Mouse (Mus musculus): ENCODE results near the gene Slc35f5.
"Not testable (repeated sequence)": the region's sequence is repeated elsewhere in the genome, so short reads cannot be mapped to it uniquely, and the experiment has no call there.

Gene Slc35f5

DNA sequence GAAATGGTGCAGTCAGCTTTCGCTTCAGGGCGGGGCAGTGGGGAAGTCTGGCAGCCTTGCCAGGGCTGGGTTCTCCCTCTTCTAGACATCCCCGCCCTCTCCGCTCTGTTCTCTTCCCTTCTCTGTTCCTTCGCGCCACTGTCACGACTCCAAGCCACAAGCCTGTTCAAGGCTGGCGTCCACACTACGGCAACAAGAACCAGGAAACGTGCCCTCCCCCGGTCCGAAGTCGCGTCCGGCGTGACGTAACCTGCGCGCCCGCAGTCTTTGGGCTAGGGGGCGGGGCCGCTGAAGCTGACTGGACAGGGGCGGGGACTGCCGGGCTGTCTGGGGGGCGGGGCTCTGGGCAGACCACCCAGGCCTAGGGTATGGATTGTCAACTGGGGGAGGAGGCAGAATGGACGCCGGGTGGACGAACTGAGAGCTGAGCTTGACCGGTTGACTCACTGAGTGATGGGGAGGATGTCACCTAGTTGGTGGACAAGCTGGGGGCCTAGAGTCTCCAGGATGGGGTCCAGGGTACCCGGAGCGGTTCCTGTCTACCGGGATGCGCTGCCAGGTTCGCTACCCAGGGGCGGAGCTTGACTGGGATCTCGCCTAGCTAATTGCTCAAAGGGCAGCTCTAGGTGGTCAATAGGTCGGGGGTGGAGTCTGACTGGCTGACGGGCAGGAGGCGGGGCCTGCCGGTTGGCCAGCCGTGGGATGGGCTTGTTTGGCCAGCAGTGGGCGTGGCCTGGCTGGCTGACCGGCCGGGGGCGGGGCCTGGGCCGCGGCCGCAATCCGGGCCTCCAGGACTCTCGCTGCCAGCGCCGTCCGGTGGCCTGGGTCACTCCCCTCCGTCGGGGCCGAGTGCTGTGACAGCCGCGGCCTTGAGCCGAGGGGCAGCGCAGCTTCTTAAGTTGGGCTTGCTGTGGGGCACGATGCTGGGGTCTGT lies at the start of gene Slc35f5:
Gene Slc35f5 (plus strand): TSS at position 337 of the 934 bp plus-strand sequence.
- peak; percentile 82 for DNase-seq (ENCODE audit: low read depth)

DNA sequence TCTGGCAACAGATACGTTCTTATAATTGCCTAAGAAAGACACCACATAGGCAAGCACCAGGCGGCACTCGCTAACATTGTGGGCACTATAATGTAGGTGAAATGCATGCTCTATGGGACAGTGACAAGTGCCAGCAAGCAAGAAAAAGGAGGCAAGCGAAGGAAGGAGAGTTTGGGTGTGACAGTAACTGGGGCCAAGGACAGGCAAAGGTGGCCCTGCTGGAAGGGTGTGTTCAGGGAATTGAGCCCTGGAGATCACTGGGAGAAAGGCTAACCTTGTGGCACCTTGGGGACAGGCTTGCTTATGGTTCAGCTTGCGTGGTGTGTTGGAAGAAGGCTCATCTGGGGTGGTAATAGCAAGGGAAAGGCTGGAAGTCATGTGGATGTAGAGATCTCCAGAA lies 45.7 kb upstream of the Slc35f5 start:
- DNase-seq (ENCODE audit: low read depth), result no peak

DNA sequence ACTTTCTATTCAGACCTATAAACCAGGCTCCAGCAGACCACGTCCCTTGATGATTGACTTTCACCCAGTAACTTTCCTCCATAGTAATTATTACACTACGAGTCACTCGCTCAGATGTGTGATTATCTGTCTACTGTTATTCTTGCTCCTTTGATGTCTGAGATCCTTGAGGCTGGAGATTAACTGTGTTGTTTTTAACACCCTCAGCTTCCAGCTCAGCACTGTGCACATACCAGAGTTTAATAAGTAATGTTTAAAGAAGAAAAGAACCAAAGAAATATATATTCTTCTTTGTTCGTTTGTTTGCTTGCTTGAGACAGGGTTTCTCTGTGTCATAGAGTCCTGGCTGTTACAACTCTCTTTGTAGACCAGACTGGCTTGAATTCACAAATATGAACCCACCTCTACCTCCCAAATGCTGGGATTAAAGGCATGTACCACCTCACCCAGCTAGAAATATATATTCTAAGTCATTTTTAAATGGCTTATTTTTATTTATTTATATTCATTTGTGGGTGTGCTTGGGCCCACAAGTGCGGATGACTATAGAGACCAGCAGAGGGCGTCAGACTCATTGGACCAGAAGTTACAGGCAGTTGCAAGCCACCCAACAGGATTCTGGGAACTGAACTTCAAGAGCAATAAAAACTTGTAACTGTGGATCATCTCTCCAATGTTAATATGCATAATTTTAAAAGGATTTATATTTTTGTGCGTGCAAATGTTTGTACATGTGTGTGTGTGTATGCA lies 43.3 kb upstream of the Slc35f5 start:
- no peak for DNase-seq (ENCODE audit: low read depth)

DNA sequence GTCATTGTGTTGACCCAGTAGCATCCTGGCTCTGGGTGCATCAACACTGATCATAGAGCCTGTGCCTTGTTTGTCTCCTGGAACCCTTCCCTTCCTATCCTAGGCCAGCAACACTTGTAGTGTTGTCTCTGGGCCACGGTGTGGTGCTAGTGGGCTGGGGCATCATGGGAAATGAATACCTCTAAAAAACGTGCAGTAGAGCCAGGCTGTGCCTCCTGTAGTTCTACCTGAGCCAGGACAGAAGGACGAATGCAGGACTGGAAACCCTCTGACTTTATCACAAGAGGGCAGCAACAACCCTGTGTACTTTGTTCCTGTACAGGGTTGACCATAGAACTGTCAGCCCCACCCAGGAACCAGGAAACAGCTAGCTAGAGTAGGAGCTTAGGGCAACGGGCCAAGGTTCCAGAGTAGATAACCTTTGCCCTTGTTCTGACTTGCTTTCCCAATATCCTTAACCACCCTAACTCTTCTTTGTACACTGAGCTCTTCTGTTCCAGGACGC lies 41.2 kb upstream of the Slc35f5 start:
- DNase-seq (ENCODE audit: low read depth), result no peak

DNA sequence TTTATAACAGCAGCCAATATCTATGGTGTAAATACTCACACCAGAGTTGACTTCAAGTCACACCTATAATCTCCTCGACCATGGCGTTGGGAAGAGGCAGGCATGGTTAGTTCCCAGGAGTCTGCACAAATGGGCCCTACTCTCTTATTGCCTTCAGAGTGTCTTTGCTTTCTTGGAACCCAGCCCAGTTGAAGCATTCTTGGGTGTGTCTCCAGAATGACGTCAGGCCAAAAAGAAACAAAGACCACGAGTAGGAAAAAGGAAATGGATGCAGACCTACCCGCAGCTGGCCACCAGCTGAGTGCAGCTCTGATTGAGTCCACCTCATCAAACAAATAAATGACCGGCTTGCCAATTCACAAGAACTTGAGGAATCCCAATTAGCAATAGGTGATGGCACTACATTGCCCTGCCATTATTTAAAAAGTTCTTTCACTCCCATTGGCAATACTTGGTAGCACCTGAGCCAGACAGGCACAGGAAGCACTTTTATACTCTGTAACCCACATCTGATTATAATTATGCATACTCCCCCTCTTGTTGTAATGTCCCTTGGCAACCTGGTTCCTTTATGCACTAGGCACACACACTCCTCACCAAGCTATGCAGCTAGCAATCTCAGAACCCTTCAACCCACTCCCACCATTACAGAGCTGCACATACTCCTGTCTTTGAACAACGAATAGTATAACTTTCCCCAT lies 34.3 kb upstream of the Slc35f5 start:
- no peak for DNase-seq (ENCODE audit: low read depth)

DNA sequence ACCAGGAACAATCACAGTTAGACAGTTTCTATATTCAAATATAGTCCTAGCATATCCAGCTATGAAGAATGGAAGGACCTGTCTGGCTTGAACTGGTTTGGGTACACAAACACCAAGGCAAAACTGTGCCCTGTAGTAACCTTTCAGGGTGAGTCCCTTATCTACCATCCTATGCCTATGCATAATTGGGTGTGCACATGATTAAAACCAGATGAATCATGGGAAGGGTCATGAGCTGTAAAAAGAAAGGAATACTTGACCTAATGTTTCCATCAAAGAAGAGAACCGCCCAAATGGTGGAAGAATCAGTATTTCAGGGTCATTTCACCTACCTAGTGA lies 33.8 kb upstream of the Slc35f5 start:
- no peak for DNase-seq (ENCODE audit: low read depth)

DNA sequence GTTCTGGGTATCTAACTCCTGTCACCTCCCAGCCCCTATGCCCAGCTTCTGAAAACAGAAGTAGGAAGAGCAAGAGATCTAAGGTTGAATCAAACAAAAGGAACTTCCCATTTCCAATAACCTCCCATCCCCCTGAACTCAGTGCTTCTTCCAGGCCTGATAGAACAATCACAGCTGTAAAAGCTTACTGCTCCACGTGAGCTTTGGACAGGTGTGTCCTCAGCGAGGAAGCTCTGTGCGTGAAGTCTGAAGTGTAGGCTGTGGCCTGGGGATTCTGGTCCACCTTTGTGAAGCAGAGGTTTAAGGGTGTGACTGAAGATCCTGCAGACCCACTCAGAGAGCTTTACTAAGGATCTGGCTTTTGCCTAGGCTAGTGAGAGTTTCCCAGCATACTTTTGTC lies 33.0 kb upstream of the Slc35f5 start:
- DNase-seq (ENCODE audit: low read depth), result no peak

DNA sequence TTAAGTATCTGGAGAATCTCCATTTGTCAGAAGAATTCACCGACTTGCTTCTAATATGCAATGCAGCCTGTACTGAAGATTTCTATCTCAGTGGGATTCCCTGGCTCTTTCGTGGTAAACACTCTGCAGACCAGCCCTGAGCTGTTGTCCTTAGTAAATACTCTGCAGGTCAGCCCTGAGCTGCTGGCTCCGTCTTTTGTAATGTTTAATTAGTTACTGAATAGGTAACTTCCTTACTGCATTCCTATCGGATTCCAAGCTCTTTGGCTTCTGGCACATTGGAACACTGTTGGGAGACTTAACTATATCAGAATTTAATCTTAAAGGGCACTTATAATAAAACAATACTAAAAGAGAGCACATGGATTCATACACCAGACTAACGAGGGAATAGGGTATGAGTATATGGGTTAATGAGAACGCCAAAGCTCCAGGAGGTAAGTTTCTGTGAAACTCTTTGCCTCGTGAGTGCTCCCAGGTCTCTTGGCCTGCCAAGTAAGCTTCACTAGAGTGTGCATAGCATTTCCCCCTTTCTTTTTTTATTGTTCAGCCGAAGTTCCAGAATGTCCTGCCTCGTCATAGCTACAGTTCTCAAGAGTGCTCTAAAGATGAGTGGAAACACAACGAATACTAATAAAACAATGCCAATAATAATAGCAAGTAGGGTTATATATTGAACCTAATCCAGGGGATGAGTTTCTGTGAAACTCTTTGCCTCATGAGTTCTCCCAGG lies 27.0 kb upstream of the Slc35f5 start:
- DNase-seq (ENCODE audit: low read depth), result not testable (repeated sequence)

DNA sequence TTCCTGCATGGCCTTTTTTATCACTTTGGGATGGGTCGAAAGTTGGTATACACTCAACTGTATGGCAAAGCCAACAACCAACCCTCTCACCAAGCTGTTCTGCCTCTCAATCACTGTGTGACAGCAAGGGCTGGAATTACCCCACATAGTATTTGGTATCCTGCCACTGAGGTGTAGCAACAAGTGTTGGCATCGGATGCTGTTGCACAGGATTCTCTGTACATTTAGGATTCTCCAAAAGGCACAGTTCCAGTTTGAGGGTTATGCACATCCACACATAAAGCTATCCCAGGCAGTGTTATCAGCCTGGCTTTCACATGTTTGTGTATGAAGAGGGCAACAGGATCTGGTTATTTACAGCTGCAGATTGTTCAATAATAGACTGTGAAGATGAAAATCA lies 23.3 kb upstream of the Slc35f5 start:
- DNase-seq (ENCODE audit: low read depth), result no peak

DNA sequence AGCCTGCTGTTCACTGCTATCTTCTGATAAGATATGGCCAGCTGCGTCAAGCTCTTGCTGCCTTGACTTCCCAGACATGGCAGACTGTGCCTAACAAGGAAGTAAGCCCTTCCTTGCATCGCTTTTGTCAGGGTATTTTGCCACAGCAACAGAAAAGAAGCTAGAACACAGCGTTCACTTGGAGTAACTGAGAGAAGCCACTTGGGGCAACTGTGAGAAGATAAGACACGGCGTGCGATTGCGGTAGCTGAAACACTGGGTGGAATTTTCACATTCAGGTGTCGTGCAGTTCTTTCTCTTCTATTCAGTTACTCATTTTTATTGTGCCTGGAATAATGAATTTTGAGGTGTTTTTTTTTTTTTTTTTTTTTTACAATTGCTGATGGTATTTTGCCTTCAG lies 22.6 kb upstream of the Slc35f5 start:
- DNase-seq (ENCODE audit: low read depth), result no peak

DNA sequence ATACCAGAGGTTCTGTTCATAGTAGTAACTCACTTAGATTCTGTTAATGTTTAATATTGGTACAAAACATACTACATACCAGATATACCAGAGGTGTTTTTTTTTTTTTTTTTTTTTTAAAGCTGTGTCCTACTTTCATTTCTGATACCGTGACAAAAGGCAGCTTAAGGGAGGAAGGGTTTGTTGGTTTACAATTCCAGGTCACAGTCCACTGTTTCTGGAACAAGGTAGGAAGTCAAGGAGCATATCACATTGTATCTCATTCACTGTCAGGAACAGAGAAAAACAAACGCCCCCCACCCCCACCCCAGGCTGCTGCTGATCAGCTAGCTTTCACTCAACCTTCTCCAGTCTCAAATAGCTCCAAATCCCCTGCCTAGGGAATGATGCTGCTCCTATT lies 21.1 kb upstream of the Slc35f5 start:
- no peak for DNase-seq (ENCODE audit: low read depth)

DNA sequence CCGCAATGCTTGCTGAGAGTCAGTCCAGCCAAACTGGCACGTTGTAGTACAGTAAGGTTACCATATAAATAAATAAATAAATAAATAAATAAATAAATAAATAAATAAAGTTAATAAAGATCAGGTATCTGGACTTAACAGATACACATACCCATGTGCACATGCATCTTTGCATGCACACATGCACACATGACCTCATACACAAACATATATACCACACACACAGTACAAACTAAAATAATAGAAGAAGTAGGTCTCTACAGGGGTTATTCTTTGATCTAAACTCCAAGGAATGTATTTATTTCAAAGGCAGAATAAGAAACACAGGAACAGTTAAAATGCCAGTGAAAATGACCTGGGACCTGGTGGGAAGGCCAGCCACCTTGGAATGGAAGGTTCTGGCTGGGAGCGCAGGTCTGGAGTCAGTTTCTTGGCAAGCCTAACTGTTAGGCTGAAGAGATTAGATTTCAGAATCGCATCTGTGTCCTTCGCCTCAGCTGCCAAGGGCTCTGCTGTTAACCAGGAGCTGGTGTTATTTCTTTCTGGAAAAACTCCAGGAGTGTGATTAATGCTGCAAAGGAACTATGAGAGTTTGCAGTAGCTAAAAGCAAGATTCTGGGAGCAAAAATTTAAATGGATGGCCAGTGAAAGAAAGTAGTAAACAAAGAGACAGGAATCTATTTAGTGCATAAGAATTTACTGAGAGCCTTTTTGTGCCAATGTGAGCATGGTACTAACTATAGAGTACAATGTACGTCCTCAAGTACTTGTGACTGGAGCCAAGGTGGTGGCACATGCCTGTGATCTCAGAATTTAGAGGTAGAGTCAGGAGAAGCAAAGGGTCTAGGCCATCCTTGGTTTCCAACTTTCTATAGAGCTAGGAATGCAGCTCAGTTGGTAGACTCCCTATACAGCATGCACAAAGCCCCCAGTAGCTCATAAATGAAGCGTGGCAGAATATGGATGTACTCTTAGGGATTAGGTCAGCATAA lies 18.1 kb upstream of the Slc35f5 start:
- DNase-seq (ENCODE audit: low read depth), result no peak

DNA sequence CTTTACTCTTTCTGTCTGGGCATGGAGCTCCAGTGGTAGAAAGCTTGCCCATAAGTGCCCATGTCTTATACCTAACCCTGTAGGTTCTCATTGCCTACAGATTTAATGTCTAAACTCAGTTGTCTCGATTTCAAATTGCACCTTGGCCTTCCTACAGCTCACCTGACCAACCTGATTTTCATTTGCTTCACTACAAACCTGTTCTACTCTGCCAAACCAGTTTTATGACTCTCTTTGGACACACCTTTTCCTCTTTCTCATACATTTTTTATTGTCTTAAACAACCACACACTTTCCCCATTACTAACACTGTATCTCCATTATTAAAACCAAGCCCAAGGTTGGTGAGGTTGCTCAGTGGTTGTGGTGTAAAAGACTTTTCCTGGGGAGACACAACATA lies 10.5 kb upstream of the Slc35f5 start:
- no peak for DNase-seq (ENCODE audit: low read depth)

DNA sequence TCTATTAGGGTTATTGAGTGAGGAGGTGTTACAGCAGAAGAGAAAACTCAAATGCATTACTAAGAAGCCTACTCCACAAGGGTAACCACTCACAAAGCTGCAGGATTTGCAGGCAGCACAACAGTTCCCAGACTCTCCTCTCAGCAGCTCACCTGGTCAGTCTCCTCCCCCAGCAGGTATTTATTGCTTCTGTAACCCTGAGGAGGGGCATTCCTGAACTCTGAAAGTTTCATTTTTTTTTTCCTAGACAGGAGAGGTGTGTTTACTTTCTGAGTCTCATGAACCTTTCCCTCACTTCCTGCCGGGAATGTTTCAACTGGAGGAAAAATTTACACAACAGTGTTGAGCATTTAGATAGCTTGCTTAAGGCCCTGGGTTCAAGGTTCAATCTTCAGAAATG lies 10.0 kb upstream of the Slc35f5 start:
- no peak for DNase-seq (ENCODE audit: low read depth)

DNA sequence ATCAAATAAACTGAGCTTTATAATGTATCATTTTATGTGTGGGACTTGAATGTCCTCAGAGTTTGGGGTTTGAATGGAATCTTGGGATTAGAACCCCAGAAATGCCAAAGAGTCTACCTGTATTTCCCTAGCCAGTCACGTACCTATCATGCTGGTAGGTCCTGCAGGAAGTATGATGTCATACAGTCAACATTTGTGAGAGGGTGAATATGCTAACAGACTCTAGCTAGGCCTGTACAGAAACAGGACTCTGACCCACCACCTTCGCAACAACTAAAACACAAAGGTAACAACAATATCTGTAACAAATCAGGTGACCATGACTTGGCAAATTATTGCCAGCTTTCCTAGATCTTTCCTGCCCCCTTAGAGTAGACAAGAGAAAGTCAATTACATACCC lies 8.8 kb upstream of the Slc35f5 start:
- no peak for DNase-seq (ENCODE audit: low read depth)

DNA sequence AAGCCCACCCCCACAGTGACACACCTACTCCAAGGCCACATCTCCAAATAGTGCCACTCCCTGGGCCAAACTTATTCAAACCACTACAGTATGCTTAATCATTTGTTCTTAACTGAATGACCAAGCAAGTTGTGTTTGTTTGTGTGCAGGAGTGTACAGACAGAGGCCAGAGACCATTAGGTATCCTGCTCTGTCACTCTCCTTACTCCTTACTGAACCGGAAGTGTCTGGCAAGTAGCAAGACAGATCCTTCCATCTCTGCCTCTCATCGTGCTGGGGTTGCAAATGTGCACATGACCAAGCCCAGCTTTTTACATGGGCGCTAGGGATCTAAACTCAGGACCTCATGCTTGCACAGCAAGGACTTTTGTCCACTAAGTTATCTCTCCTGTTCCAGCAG lies 1.1 kb upstream of the Slc35f5 start:
- no peak for DNase-seq (ENCODE audit: low read depth)

DNA sequence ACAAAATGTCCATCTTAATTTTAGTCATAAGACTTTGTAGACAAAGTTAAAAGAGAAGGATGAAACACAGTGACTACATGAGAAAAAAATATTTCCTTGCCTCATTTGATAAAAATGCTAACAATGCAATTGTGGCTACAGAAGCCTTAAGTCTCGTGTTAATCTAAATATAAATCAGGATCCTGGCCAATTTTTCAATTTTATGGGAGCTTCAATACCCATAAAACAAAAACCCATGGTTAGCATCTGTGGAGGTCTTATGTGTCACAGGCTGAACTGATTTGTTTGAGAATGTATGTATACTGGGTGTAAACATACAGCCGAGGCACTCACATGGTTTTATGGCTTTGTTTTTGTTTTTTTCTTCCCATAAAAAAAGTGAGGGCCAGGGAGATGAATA lies 674 bp upstream of the Slc35f5 start:
- no peak for DNase-seq (ENCODE audit: low read depth)

DNA sequence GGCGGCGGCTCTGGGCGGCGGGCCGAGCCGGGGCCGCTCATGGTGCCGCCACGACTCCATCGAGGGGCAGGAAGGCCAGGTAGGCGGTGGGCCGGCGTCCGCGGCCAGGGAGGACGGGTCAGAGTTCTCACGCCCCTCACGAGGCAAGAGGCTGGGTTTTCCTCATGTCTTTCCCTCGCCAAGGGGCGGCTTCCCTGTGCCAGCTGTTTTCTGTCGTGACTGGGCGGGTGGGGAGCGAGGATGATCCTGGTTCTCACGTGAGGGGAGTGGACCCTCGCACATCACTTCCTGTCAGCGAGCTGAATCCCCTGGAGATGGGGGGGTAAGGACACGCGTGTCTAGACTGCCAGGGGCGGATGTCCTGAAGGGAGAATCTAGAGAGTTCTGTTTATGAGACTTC lies 811 bp downstream of the Slc35f5 start:
- no peak for DNase-seq (ENCODE audit: low read depth)

DNA sequence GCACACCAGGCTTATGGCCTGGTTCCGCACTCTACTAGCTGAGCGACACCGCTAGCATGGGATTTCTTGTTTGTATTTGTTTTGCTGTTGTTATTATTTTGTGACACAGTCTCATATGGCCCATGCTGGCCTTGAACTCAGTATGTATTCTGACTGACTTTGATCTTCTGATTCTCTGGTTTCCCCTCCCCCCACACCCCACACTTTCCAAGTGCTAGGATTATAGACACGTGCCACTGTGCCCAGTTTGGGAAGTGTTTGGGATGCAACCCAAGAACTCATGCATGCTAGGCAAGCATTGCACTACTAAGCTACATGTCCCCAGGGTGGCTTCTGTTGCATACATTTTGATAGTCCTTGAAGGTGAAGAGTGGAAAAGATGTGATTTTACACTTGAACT lies 1.4 kb downstream of the Slc35f5 start:
- DNase-seq (ENCODE audit: low read depth), result no peak

DNA sequence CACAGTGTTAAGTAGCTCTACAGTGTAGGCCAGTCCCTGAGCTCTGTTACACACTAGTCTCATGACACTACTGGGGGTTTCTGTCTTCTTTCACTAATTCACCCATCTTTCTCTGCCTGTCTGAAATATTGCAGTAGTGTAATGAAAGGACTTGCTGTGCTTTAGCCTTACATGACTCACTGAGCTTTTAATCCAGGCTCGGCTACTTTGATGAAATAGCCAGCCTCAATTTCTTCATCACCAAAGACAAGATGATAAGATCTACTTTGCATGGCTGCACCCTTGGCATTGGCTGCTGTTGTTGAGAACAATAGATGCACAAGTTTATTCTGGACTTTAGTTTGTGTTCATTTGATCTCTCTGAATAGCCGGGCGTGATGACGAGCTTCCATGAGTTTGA lies 7.7 kb downstream of the Slc35f5 start:
- DNase-seq (ENCODE audit: low read depth), result no peak

DNA sequence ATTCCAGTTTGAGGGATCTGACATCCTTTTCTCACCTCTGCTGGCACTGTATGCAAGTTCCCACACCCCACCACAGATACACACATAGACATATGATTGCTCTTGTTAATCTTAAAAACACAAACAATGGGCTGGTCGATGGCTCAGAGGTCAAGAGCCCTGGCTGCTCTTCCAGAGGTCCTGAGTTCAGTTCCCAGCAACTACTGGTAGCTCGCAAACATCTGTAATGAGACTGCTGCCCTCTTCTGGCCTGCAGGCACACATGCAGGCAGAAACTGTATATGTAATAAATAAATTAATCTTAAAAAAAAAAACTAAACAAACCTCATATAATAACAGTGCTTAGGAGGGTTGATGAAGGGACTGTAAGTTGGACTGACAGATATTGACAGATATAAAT lies 13.8 kb downstream of the Slc35f5 start:
- no peak for DNase-seq (ENCODE audit: low read depth)

Data from c-Kit-positive CD71-negative TER-119-negative erythroid progenitor cells, embryonic 14.5 days (primary cell).